Mouse (Mus musculus) forebrain, embryonic 11.5 days (tissue): ENCODE measurements at regions not wholly inside any gene's neighbourhood (a gene's known extent, or its start where the extent isn't known, plus 50 kb on each side); places are given as distances from the start of the nearest gene placed in this dataset.
"Not testable (repeated sequence)": the region's sequence is repeated elsewhere in the genome, so short reads cannot be mapped to it uniquely, and the experiment has no call there.

Source experiments
- ATAC-seq: fragments of 200-750 bp; cut with Nextera tagmentation; replicated peaks from 2 replicates; pipeline ENCODE4 v1.8.0; 2017; ENCODE audit warnings: moderate TSS enrichment; ENCODE audit not compliant: low FRiP score
- DNase-seq: peaks from one replicate; pipeline ENCODE4 v3.0.0-alpha.2; 2017; ENCODE audit warnings: low spot score
- H3K27ac ChIP-seq: fragments of 300-500 bp; sonication (generic); 2 replicates; pipeline ENCODE4 v1.5.1; 2014; ENCODE audit warnings: low read depth, low read length
- H3K27me3 ChIP-seq: fragments of 300-500 bp; sonication (generic); 2 replicates; pipeline ENCODE4 v1.6.1; 2014; ENCODE audit warnings: mild to moderate bottlenecking, low read length, mixed read lengths; ENCODE audit not compliant: control insufficient read depth, insufficient read depth
- H3K36me3 ChIP-seq: fragments of 300-500 bp; sonication (generic); 2 replicates; pipeline ENCODE4 v1.6.1; 2014; ENCODE audit warnings: mild to moderate bottlenecking, low read length, moderate library complexity, mixed read lengths; ENCODE audit not compliant: control insufficient read depth, insufficient read depth
- H3K4me1 ChIP-seq: fragments of 300-500 bp; sonication (generic); replicated peaks from 2 replicates; pipeline ENCODE4 v1.6.1; 2014; ENCODE audit warnings: low read length, mixed read lengths; ENCODE audit not compliant: control insufficient read depth, insufficient read depth
- H3K4me2 ChIP-seq: fragments of 300-500 bp; sonication (generic); 2 replicates; pipeline ENCODE4 v1.6.1; 2014; ENCODE audit warnings: low read depth, mild to moderate bottlenecking, low read length, moderate library complexity, mixed read lengths; ENCODE audit not compliant: severe bottlenecking
- H3K4me3 ChIP-seq: fragments of 300-500 bp; sonication (generic); 2 replicates; pipeline ENCODE4 v1.5.1; 2014; ENCODE audit warnings: low read depth, low read length
- H3K9ac ChIP-seq: fragments of 300-500 bp; sonication (generic); 2 replicates; pipeline ENCODE4 v1.6.1; 2014; ENCODE audit warnings: low read length
- H3K9me3 ChIP-seq: fragments of 300-500 bp; sonication (generic); 2 replicates; pipeline ENCODE4 v1.6.1; 2016; ENCODE audit warnings: low read length, mixed read lengths; ENCODE audit not compliant: control insufficient read depth
- WGBS: fragments of 180-500 bp; shearing (Covaris S2); extraction: QIAGEN DNeasy Blood & Tissue Kit; methylation state at CpG from one replicate; pipeline ENCODE4 v1.1.7; 2014; 5-methylcytosine and 5-hydroxymethylcytosine counted together

GRCm38 (mm10) chr4:9724801-9725200 is 1149.5 kb upstream of the 2610301B20Rik start:
- not testable (repeated sequence) for H3K4me1 ChIP-seq, H3K4me3 ChIP-seq, H3K4me2 ChIP-seq, H3K36me3 ChIP-seq, H3K27ac ChIP-seq, DNase-seq, H3K27me3 ChIP-seq, H3K9ac ChIP-seq, ATAC-seq, H3K9me3 ChIP-seq
- WGBS = 80% methylated on average over 2 of the region's 2 CpGs

GRCm38 (mm10) chr4:9737691-9738090 is 1136.6 kb upstream of the 2610301B20Rik start:
- no peak overlapping the region for H3K4me2 ChIP-seq
- H3K9ac ChIP-seq = no peak overlapping the region
- H3K27me3 ChIP-seq = no peaks in the 10 kb centered on the region
- no peaks in the 10 kb centered on the region for H3K9me3 ChIP-seq
- H3K36me3 ChIP-seq = no peaks in the 10 kb centered on the region
- no peak overlapping the region for H3K27ac ChIP-seq
- WGBS = 77% methylated on average over 4 of the region's 4 CpGs
- no peaks in the 10 kb centered on the region for H3K4me1 ChIP-seq
- ATAC-seq (no peak), DNase-seq (no peak)
- H3K4me3 ChIP-seq = no peak overlapping the region

GRCm38 (mm10) chr4:9747411-9747938 is 1126.8 kb upstream of the 2610301B20Rik start:
- DNase-seq = no peak
- Histone ChIP-seq H3K27ac (no peak overlapping the region), H3K9ac (no peak overlapping the region), H3K9me3 (no peaks in the 10 kb centered on the region), H3K4me2 (no peak overlapping the region), H3K27me3 (no peaks in the 10 kb centered on the region), H3K36me3 (no peaks in the 10 kb centered on the region), H3K4me1 (no peaks in the 10 kb centered on the region), H3K4me3 (no peak overlapping the region)
- no peak for ATAC-seq
- 92% methylated on average over 6 of the region's 6 CpGs for WGBS

GRCm38 (mm10) chr4:9748110-9748509 is 1126.2 kb upstream of the 2610301B20Rik start:
- Histone ChIP-seq H3K9me3 (no peaks in the 10 kb centered on the region), H3K27me3 (no peaks in the 10 kb centered on the region), H3K27ac (no peak overlapping the region), H3K4me2 (no peak overlapping the region), H3K4me3 (no peak overlapping the region), H3K36me3 (no peaks in the 10 kb centered on the region), H3K4me1 (no peaks in the 10 kb centered on the region), H3K9ac (no peak overlapping the region)
- 92% methylated on average over 2 of the region's 2 CpGs for WGBS
- ATAC-seq = no peak
- no peak for DNase-seq

GRCm38 (mm10) chr4:9749877-9750276 is 1124.4 kb upstream of the 2610301B20Rik start:
- Histone ChIP-seq H3K9me3 (no peaks in the 10 kb centered on the region), H3K4me2 (no peak overlapping the region), H3K36me3 (no peaks in the 10 kb centered on the region), H3K4me3 (no peak overlapping the region), H3K9ac (no peak overlapping the region), H3K4me1 (no peaks in the 10 kb centered on the region), H3K27me3 (no peaks in the 10 kb centered on the region), H3K27ac (no peak overlapping the region)
- WGBS = 88% methylated on average over 3 of the region's 3 CpGs
- DNase-seq = no peak
- no peak for ATAC-seq

- no peaks in the 10 kb centered on the region for H3K27me3 ChIP-seq
- H3K4me3 ChIP-seq = no peak overlapping the region
- WGBS = 71% methylated on average over 4 of the region's 4 CpGs
- H3K4me2 ChIP-seq = no peak overlapping the region
- no peaks in the 10 kb centered on the region for H3K4me1 ChIP-seq
- no peaks in the 10 kb centered on the region for H3K36me3 ChIP-seq
- ATAC-seq = no peak
- no peak overlapping the region for H3K27ac ChIP-seq
- H3K9ac ChIP-seq = no peak overlapping the region
- H3K9me3 ChIP-seq = no peaks in the 10 kb centered on the region
- no peak for DNase-seq
Observed at GRCm38 (mm10) chr4:9750404-9750803, 1123.9 kb upstream of the 2610301B20Rik start.

- WGBS = 79% methylated on average over 1 of the region's 1 CpGs
- no peak overlapping the region for H3K4me2 ChIP-seq
- no peaks in the 10 kb centered on the region; the same call in 1 of the 2 replicates for H3K9me3 ChIP-seq
- no peak for DNase-seq
- H3K27me3 ChIP-seq = no peaks in the 10 kb centered on the region
- H3K27ac ChIP-seq = no peak overlapping the region
- no peaks in the 10 kb centered on the region for H3K4me1 ChIP-seq
- H3K9ac ChIP-seq = no peak overlapping the region
- ATAC-seq = no peak
- no peaks in the 10 kb centered on the region for H3K36me3 ChIP-seq
- H3K4me3 ChIP-seq = no peak overlapping the region
Observed at GRCm38 (mm10) chr4:9763321-9763720, 1111.0 kb upstream of the 2610301B20Rik start.

GRCm38 (mm10) chr4:9769633-9770205 is 1104.6 kb upstream of the 2610301B20Rik start:
- Histone ChIP-seq H3K9ac (no peak overlapping the region), H3K4me1 (no peaks in the 10 kb centered on the region), H3K27ac (no peak overlapping the region), H3K36me3 (no peaks in the 10 kb centered on the region), H3K27me3 (no peaks in the 10 kb centered on the region), H3K4me2 (peak overlapping the region; percentile 71; the same call in 1 of the 2 replicates), H3K4me3 (peak overlapping the region; percentile 49; the same call in 1 of the 2 replicates), H3K9me3 (no peaks in the 10 kb centered on the region)
- WGBS = 56% methylated on average over 9 of the region's 9 CpGs
- ATAC-seq = no peak
- DNase-seq = no peak
